Mouse (Mus musculus): ENCODE data around the gene Knstrn.

DNA sequence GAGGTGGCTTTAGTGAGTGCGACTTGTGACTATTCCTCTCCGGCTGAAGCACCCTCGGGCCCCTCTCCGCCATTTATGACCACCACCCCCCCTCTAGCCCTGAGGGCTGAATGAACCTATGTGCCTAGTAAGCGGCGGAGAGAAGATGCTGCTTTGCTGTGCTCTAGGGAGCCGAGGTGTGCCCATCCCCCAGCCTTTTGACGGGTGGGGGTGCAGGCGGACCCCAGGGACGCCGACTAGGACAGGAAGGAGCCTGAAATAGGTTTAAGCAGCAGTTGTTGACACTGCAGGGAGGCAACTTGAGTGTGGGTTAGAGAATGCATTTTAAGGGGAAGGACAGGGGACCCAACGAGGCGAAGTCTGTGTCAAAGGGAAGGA, 83.1 kb downstream of the Knstrn start:
- TF ChIP-seq CTCF (IDR thresholded peaks at IDR 0.05): no peak
- no peak for TF ChIP-seq EP300 (IDR thresholded peaks at IDR 0.05; ENCODE audit: insufficient read depth, low read depth, low read length)
- no peak for TF ChIP-seq POLR2A (IDR thresholded peaks at IDR 0.05; ENCODE audit: insufficient read depth, low read depth, low read length)
